Mouse (Mus musculus): ENCODE measurements at regions not wholly inside any gene's neighbourhood (a gene's known extent, or its start where the extent isn't known, plus 50 kb on each side); places are given as distances from the start of the nearest gene placed in this dataset.
"Not testable (repeated sequence)": the region's sequence is repeated elsewhere in the genome, so short reads cannot be mapped to it uniquely, and the experiment has no call there.

DNA sequence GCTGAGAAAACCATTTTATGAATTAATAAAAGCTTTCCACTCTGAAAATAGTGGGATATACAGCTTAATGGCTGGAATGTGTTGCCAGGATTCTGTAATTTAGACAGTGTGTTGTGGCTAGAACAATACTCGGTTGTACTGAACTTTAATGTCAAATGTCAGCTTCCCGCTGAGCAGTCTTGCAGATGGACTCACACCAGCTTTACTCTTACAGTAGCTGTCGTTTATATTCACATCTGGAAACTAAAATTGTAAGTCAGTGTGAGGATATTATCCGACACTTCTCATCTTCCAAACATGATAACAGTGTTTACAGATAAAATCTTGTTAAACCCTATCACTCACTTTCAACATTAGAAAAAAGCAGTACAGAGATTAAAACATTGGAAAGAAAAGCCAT, 328.3 kb upstream of the Gje1 start:
- no peak for ATAC-seq
- 68% methylated on average over 4 of the region's 4 CpGs for WGBS
- no peak overlapping the region for H3K4me2 ChIP-seq (ENCODE audit: low read length)
- H3K4me1 ChIP-seq (ENCODE audit: control insufficient read depth, insufficient read depth, low read length), result no peaks in the 10 kb centered on the region
- no peak overlapping the region for H3K27ac ChIP-seq (ENCODE audit: low read length)
- H3K36me3 ChIP-seq (ENCODE audit: control insufficient read depth, insufficient read depth, low read length), result no peaks in the 10 kb centered on the region
- H3K4me3 ChIP-seq (ENCODE audit: low read depth, low read length), result no peak overlapping the region
- H3K27me3 ChIP-seq (ENCODE audit: control insufficient read depth, insufficient read depth, low read depth, low read length), result no peaks in the 10 kb centered on the region
- H3K9ac ChIP-seq (ENCODE audit: low read depth, low read length), result no peak overlapping the region
- H3K9me3 ChIP-seq (replicated peaks; ENCODE audit: control insufficient read depth, low read length, poor library complexity, severe bottlenecking), result no peaks in the 10 kb centered on the region

DNA sequence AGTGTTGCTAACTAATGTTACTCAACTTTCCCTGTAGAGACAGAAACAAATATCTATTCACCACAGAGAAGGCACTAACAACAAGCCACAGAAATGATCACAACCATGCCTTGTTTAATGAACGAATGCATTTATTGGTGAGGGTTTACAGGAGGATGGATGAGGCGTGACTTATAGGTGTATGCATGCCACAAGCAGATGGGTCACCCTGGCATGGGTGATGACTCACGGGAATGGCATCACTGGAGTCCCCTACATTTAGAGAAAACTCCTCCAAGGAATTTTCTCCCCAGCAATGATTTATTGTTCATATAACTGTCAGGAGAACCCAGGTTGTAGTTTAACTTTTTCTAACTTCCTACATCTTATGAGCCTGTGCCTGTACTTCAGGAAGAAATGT, 319.6 kb upstream of the Gje1 start:
- 93% methylated on average over 3 of the region's 3 CpGs for WGBS

DNA sequence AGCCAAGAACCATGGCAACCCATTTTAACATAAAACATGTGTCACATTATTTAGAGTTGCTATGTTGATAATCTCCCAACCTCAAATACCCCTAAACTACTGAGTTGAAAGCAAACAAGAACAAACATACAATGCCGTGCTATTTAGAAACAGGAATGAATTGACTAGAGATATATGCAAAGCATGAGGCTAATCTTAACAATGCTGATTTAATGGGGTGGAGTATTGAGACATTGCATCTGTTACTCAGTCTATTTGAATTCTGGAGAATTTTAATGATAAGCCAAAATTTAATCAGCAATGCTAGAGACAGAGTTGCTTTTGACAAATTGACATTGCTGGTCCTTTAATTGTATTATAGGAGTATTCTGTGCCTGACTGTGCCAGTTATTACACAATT, 313.5 kb upstream of the Gje1 start:
- no peaks in the 10 kb centered on the region for H3K36me3 ChIP-seq (ENCODE audit: control insufficient read depth, insufficient read depth, low read length)
- no peak overlapping the region for H3K9ac ChIP-seq (ENCODE audit: low read depth, low read length)
- no peak overlapping the region for H3K27ac ChIP-seq (ENCODE audit: low read length)
- no peak overlapping the region for H3K4me2 ChIP-seq (ENCODE audit: low read length)
- no peaks in the 10 kb centered on the region for H3K27me3 ChIP-seq (ENCODE audit: control insufficient read depth, insufficient read depth, low read depth, low read length)
- ATAC-seq, result no peak
- no peak overlapping the region for H3K4me3 ChIP-seq (ENCODE audit: low read depth, low read length)
- no peaks in the 10 kb centered on the region for H3K4me1 ChIP-seq (ENCODE audit: control insufficient read depth, insufficient read depth, low read length)
- no peaks in the 10 kb centered on the region for H3K9me3 ChIP-seq (replicated peaks; ENCODE audit: control insufficient read depth, low read length, poor library complexity, severe bottlenecking)
- WGBS, result 48% methylated on average over 1 of the region's 1 CpGs

More for the DNA sequence above, 319.6 kb upstream of the Gje1 start:
- Histone ChIP-seq H3K27me3 (ENCODE audit: control insufficient read depth, insufficient read depth, low read depth, low read length) (no peaks in the 10 kb centered on the region), H3K9me3 (replicated peaks; ENCODE audit: control insufficient read depth, low read length, poor library complexity, severe bottlenecking) (no peaks in the 10 kb centered on the region), H3K4me3 (ENCODE audit: low read depth, low read length) (no peak overlapping the region), H3K36me3 (ENCODE audit: control insufficient read depth, insufficient read depth, low read length) (no peaks in the 10 kb centered on the region), H3K4me1 (ENCODE audit: control insufficient read depth, insufficient read depth, low read length) (no peaks in the 10 kb centered on the region), H3K9ac (ENCODE audit: low read depth, low read length) (no peak overlapping the region), H3K27ac (ENCODE audit: low read length) (no peak overlapping the region), H3K4me2 (ENCODE audit: low read length) (no peak overlapping the region)
- ATAC-seq, result no peak

DNA sequence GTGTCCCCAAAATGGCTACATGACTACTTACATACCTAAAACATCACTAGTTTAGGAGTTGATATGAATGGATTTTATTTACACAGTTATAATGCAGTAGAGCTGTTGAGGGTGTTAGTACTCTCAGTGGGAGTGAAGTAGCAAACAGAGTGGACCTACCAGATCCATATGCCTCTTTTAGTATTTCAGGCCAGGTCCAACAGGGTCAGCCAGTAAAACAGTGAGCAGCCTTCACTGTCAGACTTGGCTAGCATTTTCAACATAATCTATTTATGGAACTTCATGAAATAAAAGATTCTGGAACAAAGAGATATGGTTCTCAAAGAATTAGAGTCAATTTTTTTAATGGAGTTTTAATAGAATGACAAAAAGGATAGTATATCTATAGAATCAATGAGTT, 311.1 kb upstream of the Gje1 start:
- H3K27me3 ChIP-seq (ENCODE audit: control insufficient read depth, insufficient read depth, low read depth, low read length), result no peaks in the 10 kb centered on the region
- no peak overlapping the region for H3K4me2 ChIP-seq (ENCODE audit: low read length)
- H3K4me3 ChIP-seq (ENCODE audit: low read depth, low read length), result no peak overlapping the region
- no peaks in the 10 kb centered on the region for H3K9me3 ChIP-seq (replicated peaks; ENCODE audit: control insufficient read depth, low read length, poor library complexity, severe bottlenecking)
- ATAC-seq, result no peak
- H3K36me3 ChIP-seq (ENCODE audit: control insufficient read depth, insufficient read depth, low read length), result no peaks in the 10 kb centered on the region
- H3K27ac ChIP-seq (ENCODE audit: low read length), result no peak overlapping the region
- no peaks in the 10 kb centered on the region for H3K4me1 ChIP-seq (ENCODE audit: control insufficient read depth, insufficient read depth, low read length)
- no peak overlapping the region for H3K9ac ChIP-seq (ENCODE audit: low read depth, low read length)

DNA sequence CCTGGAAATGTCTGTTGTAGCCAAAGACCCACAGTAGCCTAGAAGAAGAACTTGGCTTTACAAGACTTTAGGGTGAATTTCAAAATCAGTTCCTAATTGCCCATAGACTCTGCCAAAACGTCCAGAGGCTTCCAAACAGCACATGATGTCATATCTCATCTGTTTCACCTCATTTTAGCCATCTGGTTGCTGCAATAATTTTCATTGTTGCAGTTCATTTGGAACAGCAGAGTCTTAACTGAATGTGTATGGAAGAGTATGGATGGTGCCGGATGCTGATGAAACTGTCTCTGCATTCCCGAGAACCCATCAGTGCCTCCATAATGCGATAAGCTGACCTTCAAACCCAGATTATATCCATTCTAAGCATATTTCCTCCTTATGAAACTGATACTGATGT, 295.9 kb upstream of the Gje1 start:
- Histone ChIP-seq H3K9me3 (replicated peaks; ENCODE audit: control insufficient read depth, low read length, poor library complexity, severe bottlenecking) (no peaks in the 10 kb centered on the region), H3K4me2 (ENCODE audit: low read length) (no peak overlapping the region), H3K4me3 (ENCODE audit: low read depth, low read length) (no peak overlapping the region), H3K27ac (ENCODE audit: low read length) (no peak overlapping the region), H3K9ac (ENCODE audit: low read depth, low read length) (no peak overlapping the region), H3K4me1 (ENCODE audit: control insufficient read depth, insufficient read depth, low read length) (no peaks in the 10 kb centered on the region), H3K27me3 (ENCODE audit: control insufficient read depth, insufficient read depth, low read depth, low read length) (no peaks in the 10 kb centered on the region), H3K36me3 (ENCODE audit: control insufficient read depth, insufficient read depth, low read length) (no peaks in the 10 kb centered on the region)
- 81% methylated on average over 4 of the region's 4 CpGs for WGBS
- no peak for ATAC-seq

DNA sequence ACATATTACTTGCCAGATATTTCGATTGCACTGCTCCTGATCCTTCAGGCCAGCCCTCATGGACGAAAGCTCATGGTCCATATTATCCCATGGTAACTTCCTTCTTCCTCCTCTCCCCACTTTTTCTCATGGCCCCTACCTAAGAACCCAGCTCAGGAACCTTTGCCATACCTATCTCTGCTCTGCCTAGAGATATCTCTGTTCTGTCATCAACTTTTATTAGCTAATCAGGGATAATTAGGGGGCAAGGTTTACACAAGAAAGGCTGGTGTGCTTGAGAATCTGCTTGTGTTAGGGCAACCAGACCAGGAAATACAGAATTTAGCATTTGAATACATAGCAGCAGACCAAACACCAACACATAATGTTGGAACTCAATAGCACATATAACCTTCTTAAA, 278.4 kb upstream of the Gje1 start:
- no peaks in the 10 kb centered on the region for H3K36me3 ChIP-seq (ENCODE audit: control insufficient read depth, insufficient read depth, low read length)
- no peak overlapping the region for H3K4me3 ChIP-seq (ENCODE audit: low read depth, low read length)
- no peak overlapping the region for H3K27ac ChIP-seq (ENCODE audit: low read length)
- H3K4me1 ChIP-seq (ENCODE audit: control insufficient read depth, insufficient read depth, low read length), result no peaks in the 10 kb centered on the region
- no peaks in the 10 kb centered on the region for H3K27me3 ChIP-seq (ENCODE audit: control insufficient read depth, insufficient read depth, low read depth, low read length)
- ATAC-seq, result no peak
- 82% methylated on average over 2 of the region's 2 CpGs for WGBS
- no peaks in the 10 kb centered on the region for H3K9me3 ChIP-seq (replicated peaks; ENCODE audit: control insufficient read depth, low read length, poor library complexity, severe bottlenecking)
- no peak overlapping the region for H3K9ac ChIP-seq (ENCODE audit: low read depth, low read length)
- no peak overlapping the region for H3K4me2 ChIP-seq (ENCODE audit: low read length)

DNA sequence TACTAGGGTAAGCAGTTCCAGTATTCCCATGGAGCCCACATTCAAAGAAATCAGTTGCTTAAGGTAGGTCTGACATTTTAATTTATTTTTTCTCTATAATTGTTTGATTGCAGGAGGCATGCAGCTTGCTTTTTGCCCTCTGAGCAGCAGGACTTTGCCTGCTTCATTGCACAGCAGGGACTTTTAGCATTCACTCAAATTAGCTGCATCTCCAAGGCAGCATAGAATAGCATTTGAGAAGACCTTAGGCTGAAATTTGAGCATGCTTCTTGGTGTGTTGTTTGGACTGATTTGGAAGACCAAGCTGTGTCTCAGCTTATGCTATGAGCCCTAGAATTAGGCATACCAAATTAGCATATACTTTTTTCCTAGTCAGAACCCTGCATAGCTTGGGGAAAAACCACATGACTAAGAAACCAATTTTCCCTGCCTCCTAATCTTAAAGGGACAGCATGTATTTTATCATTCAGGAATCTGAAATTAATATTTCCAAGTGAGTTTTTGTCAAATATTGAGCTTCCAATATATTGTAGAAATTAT, 271.7 kb upstream of the Gje1 start:
- Histone ChIP-seq H3K9ac (ENCODE audit: low read depth, low read length) (no peak overlapping the region), H3K27me3 (ENCODE audit: control insufficient read depth, insufficient read depth, low read depth, low read length) (no peaks in the 10 kb centered on the region), H3K36me3 (ENCODE audit: control insufficient read depth, insufficient read depth, low read length) (no peaks in the 10 kb centered on the region), H3K4me2 (ENCODE audit: low read length) (no peak overlapping the region), H3K4me1 (ENCODE audit: control insufficient read depth, insufficient read depth, low read length) (no peaks in the 10 kb centered on the region), H3K4me3 (ENCODE audit: low read depth, low read length) (no peak overlapping the region), H3K9me3 (replicated peaks; ENCODE audit: control insufficient read depth, low read length, poor library complexity, severe bottlenecking) (no peaks in the 10 kb centered on the region), H3K27ac (ENCODE audit: low read length) (no peak overlapping the region)
- ATAC-seq, result 0 out of 2 replicates have a peak, but pooled peaks have one; percentile 21

DNA sequence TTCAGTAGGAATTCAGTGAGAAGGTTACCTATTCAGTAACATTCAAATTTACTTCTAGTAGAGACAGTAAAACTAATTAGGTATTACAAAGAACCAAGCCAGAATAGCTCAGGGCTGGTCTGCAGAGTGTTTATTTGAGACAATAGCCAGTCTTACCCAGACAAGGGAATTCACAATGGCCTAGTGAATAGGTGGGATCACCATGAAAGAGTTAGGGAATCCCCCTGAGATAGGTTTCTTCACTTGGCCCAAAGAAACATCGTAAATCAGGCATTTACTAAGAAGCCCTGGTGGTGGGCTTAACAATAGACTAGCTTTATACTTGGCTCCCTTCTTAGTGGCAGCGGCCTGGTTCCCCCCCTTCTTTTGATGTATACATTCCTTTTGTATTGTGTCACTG, 268.6 kb upstream of the Gje1 start:
- not testable (repeated sequence) for H3K27me3 ChIP-seq (ENCODE audit: control insufficient read depth, insufficient read depth, low read depth, low read length); H3K4me1 ChIP-seq (ENCODE audit: control insufficient read depth, insufficient read depth, low read length); H3K9ac ChIP-seq (ENCODE audit: low read depth, low read length); ATAC-seq; H3K36me3 ChIP-seq (ENCODE audit: control insufficient read depth, insufficient read depth, low read length); H3K9me3 ChIP-seq (replicated peaks; ENCODE audit: control insufficient read depth, low read length, poor library complexity, severe bottlenecking); H3K4me3 ChIP-seq (ENCODE audit: low read depth, low read length); H3K4me2 ChIP-seq (ENCODE audit: low read length); H3K27ac ChIP-seq (ENCODE audit: low read length)
- 39% methylated on average over 2 of the region's 2 CpGs for WGBS

DNA sequence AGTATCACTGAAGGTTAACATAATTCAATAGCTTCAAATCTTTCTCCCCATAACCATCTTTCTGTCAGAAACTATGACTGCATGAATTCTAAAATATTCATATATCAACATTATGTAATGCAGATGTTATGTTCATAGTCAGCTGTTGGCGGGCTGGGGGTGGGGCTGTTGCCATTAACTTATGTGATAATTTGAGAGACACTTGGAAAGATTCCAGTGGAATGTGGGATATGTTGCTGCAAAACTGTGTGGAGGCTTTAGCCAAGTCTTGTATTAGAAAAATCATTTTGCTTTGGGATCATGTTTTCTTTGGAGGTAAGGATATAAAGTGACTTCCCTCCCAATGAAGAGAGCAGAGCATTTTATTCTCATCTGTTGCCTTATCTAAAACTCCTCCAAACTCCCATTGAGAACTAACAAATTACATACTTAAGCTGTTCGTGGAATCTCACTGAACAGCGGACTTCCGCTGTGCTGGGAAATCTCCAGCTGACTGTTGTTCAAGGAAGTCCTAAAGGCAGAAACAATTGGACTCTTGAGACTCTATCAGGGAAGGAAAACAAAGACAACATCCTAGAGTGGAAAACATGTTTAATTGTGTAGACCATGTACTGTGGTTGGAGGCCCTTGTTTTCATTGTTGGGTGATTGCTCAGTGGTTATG, 260.2 kb upstream of the Gje1 start:
- 61% methylated on average over 4 of the region's 4 CpGs for WGBS
- no peaks in the 10 kb centered on the region for H3K4me1 ChIP-seq (ENCODE audit: control insufficient read depth, insufficient read depth, low read length)
- no peak for ATAC-seq

More for the DNA sequence above, 260.2 kb upstream of the Gje1 start:
- Histone ChIP-seq H3K36me3 (ENCODE audit: control insufficient read depth, insufficient read depth, low read length) (no peaks in the 10 kb centered on the region), H3K27me3 (ENCODE audit: control insufficient read depth, insufficient read depth, low read depth, low read length) (no peaks in the 10 kb centered on the region), H3K9me3 (replicated peaks; ENCODE audit: control insufficient read depth, low read length, poor library complexity, severe bottlenecking) (no peaks in the 10 kb centered on the region), H3K27ac (ENCODE audit: low read length) (no peak overlapping the region), H3K9ac (ENCODE audit: low read depth, low read length) (no peak overlapping the region), H3K4me2 (ENCODE audit: low read length) (no peak overlapping the region), H3K4me3 (ENCODE audit: low read depth, low read length) (no peak overlapping the region)
